Mouse (Mus musculus): ENCODE measurements around the gene Gsto2.

DNA sequence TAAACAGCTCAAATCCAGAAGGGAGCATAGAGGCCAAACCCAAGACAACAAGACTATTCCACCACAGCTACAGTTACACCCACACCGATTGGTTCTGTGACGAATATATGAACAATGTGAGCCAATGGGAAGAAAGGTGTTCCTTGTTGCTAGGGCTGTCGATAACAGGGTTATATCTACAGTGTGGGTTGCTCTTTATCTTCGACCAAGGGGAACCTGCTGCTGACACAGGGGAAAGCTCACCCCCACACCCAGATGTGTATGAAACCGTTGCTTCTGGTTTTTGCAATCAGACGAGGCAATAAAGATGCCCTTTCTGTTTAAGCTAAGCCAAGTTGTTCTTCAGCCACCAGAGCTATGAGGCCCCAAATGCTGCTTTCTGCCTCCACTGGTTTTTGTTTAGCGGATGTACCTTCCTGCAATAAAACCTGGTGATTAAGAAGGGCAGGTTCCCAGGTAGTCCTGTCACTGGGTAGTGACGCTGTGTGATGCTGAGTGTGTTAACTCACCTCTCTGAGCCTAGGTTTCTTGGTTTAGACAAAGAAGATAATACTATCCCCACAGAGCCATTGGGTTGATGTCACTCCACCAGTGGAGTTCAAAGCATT lies 33.2 kb downstream of the Gsto2 start:
- TF ChIP-seq CTCF (IDR thresholded peaks at IDR 0.05; ENCODE audit: low read depth), result no peak
- TF ChIP-seq EP300 (IDR thresholded peaks at IDR 0.05; ENCODE audit: low read depth), result peak; percentile 75
